Mouse (Mus musculus): ENCODE data around the gene Sema4a. TPM values are rescaled to one million over a fixed set of nuclear protein-coding genes. Genes with fewer than 3 reads are reported as not detected.
A peak's percentile ranks its signal among the peaks of the same experiment; 100 is the strongest.

Gene Sema4a
- polyA plus RNA-seq, 1 experiment from 2014 or later: 17.1 TPM

GRCm38 (mm10) chr3:88467116-88467824 lies 6.3 kb upstream of the Sema4a start:
- ATAC-seq (ENCODE audit: low FRiP score): peak; percentile 72; the same call in 1 of the 2 replicates
- H3K27ac ChIP-seq: no peak overlapping the region
- WGBS: 30% methylated on average over 16 of the region's 16 CpGs
- no peaks in the 10 kb centered on the region for H3K9me3 ChIP-seq (replicated peaks)
- 0 out of 2 replicates have a peak, but pooled peaks cover 8% of the 10 kb centered on the region for H3K27me3 ChIP-seq
- H3K4me3 ChIP-seq: no peak overlapping the region
- no peaks in the 10 kb centered on the region for H3K36me3 ChIP-seq
- no peaks in the 10 kb centered on the region; the same call in 1 of the 2 replicates for H3K4me1 ChIP-seq
- H3K9ac ChIP-seq: 0 out of 2 replicates have a peak overlapping the region, but pooled peaks have one; percentile 13
- no peak overlapping the region for H3K4me2 ChIP-seq (replicated peaks)

- no peaks in the 10 kb centered on the region for H3K36me3 ChIP-seq
- no peak for ATAC-seq (ENCODE audit: low FRiP score)
- H3K9ac ChIP-seq: no peak overlapping the region
- no peaks in the 10 kb centered on the region for H3K9me3 ChIP-seq (replicated peaks)
- H3K27ac ChIP-seq: no peak overlapping the region
- H3K4me1 ChIP-seq: peaks cover 9% of the 10 kb centered on the region; the same call in 1 of the 2 replicates
- no peak overlapping the region for H3K4me3 ChIP-seq
- H3K27me3 ChIP-seq: 0 out of 2 replicates have a peak, but pooled peaks cover 16% of the 10 kb centered on the region
- H3K4me2 ChIP-seq (replicated peaks): no peak overlapping the region
- 82% methylated on average over 2 of the region's 2 CpGs for WGBS
Observed at GRCm38 (mm10) chr3:88465127-88465526, 4.1 kb upstream of the Sema4a start.

- no peaks in the 10 kb centered on the region for H3K36me3 ChIP-seq
- H3K4me3 ChIP-seq: no peak overlapping the region
- no peak for ATAC-seq (ENCODE audit: low FRiP score)
- no peaks in the 10 kb centered on the region for H3K9me3 ChIP-seq (replicated peaks)
- no peak overlapping the region for H3K27ac ChIP-seq
- 0 out of 2 replicates have a peak, but pooled peaks cover 19% of the 10 kb centered on the region for H3K27me3 ChIP-seq
- H3K9ac ChIP-seq: no peak overlapping the region
- H3K4me1 ChIP-seq: peaks cover 9% of the 10 kb centered on the region; the same call in 1 of the 2 replicates
- WGBS: 62% methylated on average over 3 of the region's 3 CpGs
- no peak overlapping the region for H3K4me2 ChIP-seq (replicated peaks)
Observed at GRCm38 (mm10) chr3:88464425-88464824, 3.4 kb upstream of the Sema4a start.

GRCm38 (mm10) chr3:88460029-88460428 lies 953 bp downstream of the Sema4a start:
- H3K4me3 ChIP-seq: no peak overlapping the region
- no peak overlapping the region for H3K4me2 ChIP-seq (replicated peaks)
- H3K36me3 ChIP-seq: no peaks in the 10 kb centered on the region
- no peak overlapping the region for H3K9ac ChIP-seq
- peaks cover 38% of the 10 kb centered on the region for H3K4me1 ChIP-seq
- H3K27me3 ChIP-seq: peaks cover 13% of the 10 kb centered on the region; the same call in 1 of the 2 replicates
- H3K9me3 ChIP-seq (replicated peaks): no peaks in the 10 kb centered on the region
- ATAC-seq (ENCODE audit: low FRiP score): no peak
- no peak overlapping the region for H3K27ac ChIP-seq
- 75% methylated on average over 5 of the region's 5 CpGs for WGBS

- Histone ChIP-seq H3K27ac (peak overlapping the region; percentile 83), H3K9ac (peak overlapping the region; percentile 76), H3K4me2 (replicated peaks) (peak overlapping the region; percentile 59), H3K27me3 (peaks cover 11% of the 10 kb centered on the region; the same call in 1 of the 2 replicates), H3K4me1 (peaks cover 38% of the 10 kb centered on the region), H3K4me3 (peak overlapping the region; percentile 45), H3K9me3 (replicated peaks) (no peaks in the 10 kb centered on the region), H3K36me3 (no peaks in the 10 kb centered on the region)
- 1% methylated on average over 14 of the region's 14 CpGs for WGBS
- peak; percentile 79 for ATAC-seq (ENCODE audit: low FRiP score)
Observed at GRCm38 (mm10) chr3:88458778-88459219, 2.2 kb downstream of the Sema4a start.

GRCm38 (mm10) chr3:88456746-88457532 lies 4.0 kb downstream of the Sema4a start:
- Histone ChIP-seq H3K9ac (peak overlapping the region; percentile 61), H3K4me3 (peak overlapping the region; percentile 45), H3K9me3 (replicated peaks) (no peaks in the 10 kb centered on the region), H3K27ac (peak overlapping the region; percentile 3; the same call in 1 of the 2 replicates), H3K36me3 (0 out of 2 replicates have a peak, but pooled peaks cover 3% of the 10 kb centered on the region), H3K27me3 (peaks cover 19% of the 10 kb centered on the region), H3K4me1 (peaks cover 38% of the 10 kb centered on the region), H3K4me2 (replicated peaks) (peak overlapping the region; percentile 59)
- WGBS: 63% methylated on average over 7 of the region's 7 CpGs
- no peak for ATAC-seq (ENCODE audit: low FRiP score)

GRCm38 (mm10) chr3:88456313-88456712 lies 4.7 kb downstream of the Sema4a start:
- Histone ChIP-seq H3K9me3 (replicated peaks) (no peaks in the 10 kb centered on the region), H3K27me3 (peaks cover 23% of the 10 kb centered on the region), H3K9ac (no peak overlapping the region), H3K36me3 (0 out of 2 replicates have a peak, but pooled peaks cover 3% of the 10 kb centered on the region), H3K4me1 (peaks cover 37% of the 10 kb centered on the region), H3K4me3 (no peak overlapping the region), H3K27ac (no peak overlapping the region), H3K4me2 (replicated peaks) (no peak overlapping the region)
- no peak for ATAC-seq (ENCODE audit: low FRiP score)
- 82% methylated on average over 8 of the region's 8 CpGs for WGBS

- 0 out of 2 replicates have a peak, but pooled peaks cover 6% of the 10 kb centered on the region for H3K36me3 ChIP-seq
- no peaks in the 10 kb centered on the region for H3K9me3 ChIP-seq (replicated peaks)
- H3K4me3 ChIP-seq: no peak overlapping the region
- no peak overlapping the region for H3K9ac ChIP-seq
- no peak overlapping the region for H3K4me2 ChIP-seq (replicated peaks)
- WGBS: 82% methylated on average over 18 of the region's 18 CpGs
- ATAC-seq (ENCODE audit: low FRiP score): no peak
- peaks cover 20% of the 10 kb centered on the region for H3K27me3 ChIP-seq
- peaks cover 31% of the 10 kb centered on the region for H3K4me1 ChIP-seq
- H3K27ac ChIP-seq: no peak overlapping the region
Observed at GRCm38 (mm10) chr3:88455588-88456264, 5.3 kb downstream of the Sema4a start.

- H3K9me3 ChIP-seq (replicated peaks): no peaks in the 10 kb centered on the region
- H3K36me3 ChIP-seq: 0 out of 2 replicates have a peak, but pooled peaks cover 10% of the 10 kb centered on the region
- ATAC-seq (ENCODE audit: low FRiP score): no peak
- peaks cover 31% of the 10 kb centered on the region for H3K4me1 ChIP-seq
- no peak overlapping the region for H3K4me3 ChIP-seq
- H3K27ac ChIP-seq: no peak overlapping the region
- H3K27me3 ChIP-seq: peaks cover 16% of the 10 kb centered on the region
- H3K4me2 ChIP-seq (replicated peaks): no peak overlapping the region
- WGBS: 62% methylated on average over 9 of the region's 9 CpGs
- H3K9ac ChIP-seq: peak overlapping the region; percentile 23; the same call in 1 of the 2 replicates
Observed at GRCm38 (mm10) chr3:88454762-88455587, 6.0 kb downstream of the Sema4a start.

GRCm38 (mm10) chr3:88453986-88454385 lies 7.0 kb downstream of the Sema4a start:
- no peak for ATAC-seq (ENCODE audit: low FRiP score)
- Histone ChIP-seq H3K9ac (no peak overlapping the region), H3K36me3 (0 out of 2 replicates have a peak, but pooled peaks cover 10% of the 10 kb centered on the region), H3K4me2 (replicated peaks) (no peak overlapping the region), H3K27ac (no peak overlapping the region), H3K27me3 (peaks cover 22% of the 10 kb centered on the region), H3K9me3 (replicated peaks) (no peaks in the 10 kb centered on the region), H3K4me1 (peaks cover 39% of the 10 kb centered on the region), H3K4me3 (no peak overlapping the region)
- 81% methylated on average over 8 of the region's 8 CpGs for WGBS

- H3K4me3 ChIP-seq: no peak overlapping the region
- no peak overlapping the region for H3K27ac ChIP-seq
- H3K9me3 ChIP-seq (replicated peaks): no peaks in the 10 kb centered on the region
- no peak overlapping the region for H3K4me2 ChIP-seq (replicated peaks)
- 70% methylated on average over 8 of the region's 8 CpGs for WGBS
- H3K36me3 ChIP-seq: 0 out of 2 replicates have a peak, but pooled peaks cover 10% of the 10 kb centered on the region
- H3K27me3 ChIP-seq: peaks cover 22% of the 10 kb centered on the region
- peaks cover 34% of the 10 kb centered on the region for H3K4me1 ChIP-seq
- ATAC-seq (ENCODE audit: low FRiP score): no peak
- H3K9ac ChIP-seq: no peak overlapping the region; the same call in 1 of the 2 replicates
Observed at GRCm38 (mm10) chr3:88453369-88453768, 7.6 kb downstream of the Sema4a start.

Data from hindbrain, embryonic 12.5 days (tissue).